Mouse (Mus musculus): Measurements from ENCODE around the gene Rexo2. TPM values are rescaled to one million over a fixed set of nuclear protein-coding genes. Genes with fewer than 3 reads are reported as not detected.

Gene Rexo2
- total and polyA plus RNA-seq, 2 experiments from 2014 or later: 21.6 to 90.4 TPM

GRCm38 (mm10) chr9:48418829-48419228 lies 61.6 kb downstream of the Rexo2 start:
- Histone ChIP-seq H3K9ac (replicated peaks; ENCODE audit: low read depth, low read length) (no peak overlapping the region), H3K4me1 (ENCODE audit: control insufficient read depth, insufficient read depth) (no peaks in the 10 kb centered on the region), H3K9me3 (replicated peaks; ENCODE audit: control insufficient read depth, low read length) (no peaks in the 10 kb centered on the region), H3K27me3 (ENCODE audit: control insufficient read depth, insufficient read depth, low read length) (no peaks in the 10 kb centered on the region), H3K4me3 (ENCODE audit: low read depth, low read length) (no peak overlapping the region), H3K27ac (ENCODE audit: low read depth) (no peak overlapping the region), H3K4me2 (ENCODE audit: low read depth, low read length) (no peak overlapping the region), H3K36me3 (replicated peaks; ENCODE audit: control insufficient read depth, insufficient read depth, low read length) (no peaks in the 10 kb centered on the region)
- 51% methylated on average over 8 of the region's 8 CpGs for WGBS
- ATAC-seq (ENCODE audit: insufficient read depth, low read depth) (no peak), DNase-seq (ENCODE audit: low spot score) (no peak)
- TF ChIP-seq CTCF (IDR thresholded peaks at IDR 0.05; ENCODE audit: low read depth): no peak
- no peak for TF ChIP-seq EP300 (IDR thresholded peaks at IDR 0.05; ENCODE audit: low read depth)

Small RNA genes within 50 kb of the gene (microRNA-seq; reads per million reads assigned to microRNA genes)
- gene Gm23653: not detected

Other genes with a start within 250 kb of the Rexo2 start
- gene Nxpe2, start 127.2 kb downstream of the Rexo2 start, total RNA-seq (2014; rRNA removed; ENCODE audit: low replicate concordance): 0.19 and 0.27 TPM in 2 replicates
- gene Nxpe2, start 127.2 kb downstream of the Rexo2 start, polyA plus RNA-seq (2015; fragmentation: Nextera tagmentation; extraction: Ambion mirVana): 1.2 and 1.7 TPM in 2 replicates
- gene Rbm7, start 14.7 kb upstream of the Rexo2 start, total RNA-seq (2014; rRNA removed; ENCODE audit: low replicate concordance): 37.8 and 52.2 TPM in 2 replicates
- gene Rbm7, start 14.7 kb upstream of the Rexo2 start, polyA plus RNA-seq (2015; fragmentation: Nextera tagmentation; extraction: Ambion mirVana): 62.7 and 68.3 TPM in 2 replicates
- 27.4 and 43.3 TPM in 2 replicates for gene Gm5617, start 14.8 kb upstream of the Rexo2 start, total RNA-seq (2014; rRNA removed; ENCODE audit: low replicate concordance)
- gene Gm5617, start 14.8 kb upstream of the Rexo2 start, polyA plus RNA-seq (2015; fragmentation: Nextera tagmentation; extraction: Ambion mirVana): 63.4 and 64.7 TPM in 2 replicates
- gene Nnmt, start 124.5 kb upstream of the Rexo2 start, total RNA-seq (2014; rRNA removed; ENCODE audit: low replicate concordance): 2.1 and 7.5 TPM in 2 replicates
- gene Nnmt, start 124.5 kb upstream of the Rexo2 start, polyA plus RNA-seq (2015; fragmentation: Nextera tagmentation; extraction: Ambion mirVana): 12.0 and 12.4 TPM in 2 replicates

Data from heart, postnatal 0 days (tissue).